Mouse (Mus musculus) c-Kit-negative CD71-positive TER-119-positive erythroid progenitor cells, embryonic 14.5 days (primary cell): ENCODE results near the gene Hbq1a.
"Not testable (repeated sequence)": the region's sequence is repeated elsewhere in the genome, so short reads cannot be mapped to it uniquely, and the experiment has no call there.

Experiments used
- DNase-seq: peaks from one replicate; pipeline ENCODE4 v3.0.0-alpha.2; 2013; ENCODE audit warnings: low read depth, low spot score

Hbq1a gene

GRCm38 (mm10) chr11:32299865-32300264, at the start of gene Hbq1a:
TSS of gene Hbq1a (plus strand) at chr11:32300069.
- DNase-seq = not testable (repeated sequence)

GRCm38 (mm10) chr11:32250880-32251763, 48.7 kb upstream of the Hbq1a start:
- peak; percentile 96 for DNase-seq

GRCm38 (mm10) chr11:32253121-32253520, 46.7 kb upstream of the Hbq1a start:
- no peak for DNase-seq

- DNase-seq = peak; percentile 85
Measured at GRCm38 (mm10) chr11:32256146-32256545, 43.7 kb upstream of the Hbq1a start.

GRCm38 (mm10) chr11:32256566-32256965, 43.3 kb upstream of the Hbq1a start:
- DNase-seq = no peak

GRCm38 (mm10) chr11:32262674-32263415, 37.0 kb upstream of the Hbq1a start:
- DNase-seq = no peak

GRCm38 (mm10) chr11:32265117-32265738, 34.6 kb upstream of the Hbq1a start:
- DNase-seq = peak; percentile 79

GRCm38 (mm10) chr11:32266194-32266593, 33.7 kb upstream of the Hbq1a start:
- no peak for DNase-seq

- no peak for DNase-seq
Measured at GRCm38 (mm10) chr11:32266776-32267175, 33.1 kb upstream of the Hbq1a start.

GRCm38 (mm10) chr11:32267188-32267884, 32.5 kb upstream of the Hbq1a start, which contains the start of gene Nprl3:
TSS of gene Nprl3 (minus strand) at chr11:32267707.
- DNase-seq = peak; percentile 86

GRCm38 (mm10) chr11:32267964-32268363, 31.9 kb upstream of the Hbq1a start:
- DNase-seq = no peak

GRCm38 (mm10) chr11:32268952-32269351, 30.9 kb upstream of the Hbq1a start:
- DNase-seq = peak; percentile 82

GRCm38 (mm10) chr11:32271178-32271577, 28.7 kb upstream of the Hbq1a start:
- no peak for DNase-seq

GRCm38 (mm10) chr11:32276347-32276746, 23.5 kb upstream of the Hbq1a start, which contains the start of gene Hba-x:
TSS of gene Hba-x (plus strand) at chr11:32276400.
- no peak for DNase-seq

- DNase-seq = no peak
Measured at GRCm38 (mm10) chr11:32277736-32278457, 22.0 kb upstream of the Hbq1a start.

GRCm38 (mm10) chr11:32278458-32278957, 21.4 kb upstream of the Hbq1a start:
- DNase-seq = no peak

GRCm38 (mm10) chr11:32280646-32281045, 19.2 kb upstream of the Hbq1a start:
- DNase-seq = no peak

GRCm38 (mm10) chr11:32281416-32282144, 18.3 kb upstream of the Hbq1a start:
- DNase-seq = no peak

GRCm38 (mm10) chr11:32283091-32283777, 16.6 kb upstream of the Hbq1a start, which contains the start of gene Hba-a1:
TSS of gene Hba-a1 (plus strand) at chr11:32283511.
- DNase-seq = peak; percentile 66
